17 mouse cellular contexts compared by ENCODE assay signal in genomic region chr4:21464456-21464855, GRCm38 (mm10).
"Had no signal": no experiment of that assay in that cellular context is flagged by ENCODE, and none has a peak within 500 bp of the region (broad histone marks: within the 10 kb centered on the region; RNA-seq: fewer than 3 reads in every experiment).

No protein-coding gene starts in this region.

- H3K4me2 ChIP-seq: lung, embryonic 15.5 days; midbrain, embryonic 11.5 days; midbrain, embryonic 13.5 days; midbrain, embryonic 15.5 days; neural tube, embryonic 12.5 days; stomach, embryonic 15.5 days had no signal

- H3K27ac ChIP-seq: lung, embryonic 15.5 days; macrophage; midbrain, embryonic 13.5 days; midbrain, embryonic 15.5 days; neural tube, embryonic 12.5 days; stomach, embryonic 15.5 days; stomach, postnatal 0 days had no signal

- H3K9ac ChIP-seq: lung, embryonic 15.5 days; midbrain, embryonic 13.5 days; midbrain, embryonic 15.5 days; neural tube, embryonic 12.5 days; stomach, embryonic 15.5 days had no signal

- H3K36me3 ChIP-seq: lung, embryonic 15.5 days; midbrain, embryonic 13.5 days; midbrain, embryonic 15.5 days; neural tube, embryonic 12.5 days; stomach, embryonic 15.5 days had no signal

- H3K4me3 ChIP-seq: lung, embryonic 15.5 days; megakaryocyte, embryonic 14.5 days; midbrain, embryonic 13.5 days; midbrain, embryonic 15.5 days; neural tube, embryonic 12.5 days; stomach, embryonic 15.5 days had no signal

- H3K27me3 ChIP-seq: lung, embryonic 15.5 days; megakaryocyte, embryonic 14.5 days; midbrain, embryonic 13.5 days; midbrain, embryonic 15.5 days; neural tube, embryonic 12.5 days; stomach, embryonic 15.5 days had no signal

- ATAC-seq: lung, postnatal 0 days; midbrain, embryonic 13.5 days; midbrain, embryonic 15.5 days had no signal

- H3K9me3 ChIP-seq: lung, embryonic 15.5 days; megakaryocyte, embryonic 14.5 days; midbrain, embryonic 13.5 days; midbrain, embryonic 15.5 days; neural tube, embryonic 12.5 days; stomach, embryonic 15.5 days had no signal

- H3K4me1 ChIP-seq: lung, embryonic 15.5 days; megakaryocyte, embryonic 14.5 days; midbrain, embryonic 13.5 days; midbrain, embryonic 15.5 days; neural tube, embryonic 12.5 days; stomach, embryonic 15.5 days had no signal

- DNase-seq: lung, adult 2 months; lung, postnatal 14 days; lung, postnatal 36 days; right cerebral cortex, postnatal 14 days; thymus, adult 2 months; thymus, postnatal 25 days; thymus, postnatal 4 days had no signal
